Mouse (Mus musculus): ENCODE data around the gene Btbd9. TPM values are rescaled to one million over a fixed set of nuclear protein-coding genes. Genes with fewer than 3 reads are reported as not detected.
A peak's percentile ranks its signal among the peaks of the same experiment; 100 is the strongest.

Gene Btbd9
- total RNA-seq, 2 experiments from 2014 or later: 117 TPM

DNA sequence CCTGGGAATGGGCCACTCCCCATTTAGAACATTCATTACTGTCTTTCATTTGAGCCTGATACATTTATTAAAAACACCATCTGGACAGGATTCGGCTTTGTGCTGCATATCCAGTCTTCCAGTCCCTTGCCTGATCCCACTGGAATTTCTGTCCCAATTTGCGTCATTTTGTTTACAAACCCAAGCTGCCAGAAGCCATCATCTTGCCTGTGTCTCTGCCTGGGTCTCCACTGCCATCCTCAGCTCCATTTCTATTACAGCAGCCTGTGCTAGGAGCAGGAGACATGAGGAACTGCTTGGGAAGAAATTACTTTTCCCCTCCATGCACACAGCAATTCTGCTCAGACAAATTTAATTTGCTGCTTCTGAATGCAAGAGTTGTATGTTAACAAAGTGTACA lies 274.9 kb downstream of the Btbd9 start:
- peak in 1 of 2 experiments; percentile 65 for DNase-seq (ENCODE audit: low spot score in 2 of 2)

- no peak for DNase-seq (ENCODE audit: low spot score in 2 of 2)
These were observed 278.9 kb downstream of the Btbd9 start for GRCm38 (mm10) chr17:30297432-30297831.

GRCm38 (mm10) chr17:30296069-30296468 lies 280.2 kb downstream of the Btbd9 start:
- no peak for DNase-seq (ENCODE audit: low spot score in 2 of 2)

DNA sequence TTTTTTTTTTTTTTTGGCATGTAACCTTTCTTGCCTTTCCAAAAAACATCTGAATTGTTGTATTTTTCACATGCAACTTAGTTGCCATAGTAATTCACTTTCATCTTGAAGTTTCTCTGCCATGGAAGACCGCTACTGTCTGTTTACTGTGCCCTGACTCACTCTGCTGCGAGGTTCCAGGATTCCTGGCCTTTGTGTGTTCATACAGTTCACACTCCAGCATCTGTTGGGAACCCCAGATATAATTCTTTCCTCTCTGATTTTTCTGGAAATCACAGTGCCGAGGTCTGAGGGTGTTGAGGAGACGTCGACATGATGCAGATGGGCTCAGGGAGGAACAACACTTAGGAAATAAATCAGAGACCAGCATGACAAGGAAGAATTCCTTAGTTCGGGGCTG lies 283.6 kb downstream of the Btbd9 start:
- no peak for DNase-seq (ENCODE audit: low spot score in 2 of 2)

- no peak for DNase-seq (ENCODE audit: low spot score in 2 of 2)
These were observed 290.6 kb downstream of the Btbd9 start for GRCm38 (mm10) chr17:30285641-30286040.

DNA sequence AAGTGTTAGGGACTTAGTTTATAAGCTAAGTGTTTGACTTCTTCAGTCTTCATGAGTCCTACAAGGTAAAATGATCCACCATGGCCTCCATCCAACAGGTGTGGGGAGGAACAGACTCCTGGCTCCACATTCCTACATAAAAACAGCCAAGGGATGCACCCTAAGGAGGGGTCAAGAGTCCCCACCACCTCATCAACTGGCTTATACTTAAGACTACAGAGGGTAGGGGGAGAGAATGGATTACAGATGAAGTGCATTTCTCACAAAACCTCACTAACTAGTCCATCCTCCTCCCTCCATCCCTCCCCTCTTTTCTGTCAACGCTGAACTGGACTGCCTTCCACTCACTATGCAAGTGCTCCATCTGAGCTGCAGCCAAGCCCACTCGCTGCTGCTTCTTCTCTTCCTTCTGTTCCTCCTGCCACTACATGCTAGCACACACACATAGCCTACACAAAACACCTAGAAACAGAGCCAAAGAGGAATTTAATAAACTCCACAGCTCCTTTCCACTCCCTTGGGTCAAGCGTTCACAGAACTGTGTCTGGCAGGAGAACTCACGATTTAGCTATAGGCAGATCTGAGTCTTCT lies 292.7 kb downstream of the Btbd9 start:
- no peak for DNase-seq (ENCODE audit: low spot score in 2 of 2)

GRCm38 (mm10) chr17:30283001-30283400 lies 293.3 kb downstream of the Btbd9 start:
- DNase-seq (ENCODE audit: low spot score in 2 of 2): no peak

- no peak for DNase-seq (ENCODE audit: low spot score in 2 of 2)
These were observed 295.8 kb downstream of the Btbd9 start for GRCm38 (mm10) chr17:30280323-30281118.

- no peak for DNase-seq (ENCODE audit: low spot score in 2 of 2)
These were observed 296.6 kb downstream of the Btbd9 start for GRCm38 (mm10) chr17:30279684-30280083.

DNA sequence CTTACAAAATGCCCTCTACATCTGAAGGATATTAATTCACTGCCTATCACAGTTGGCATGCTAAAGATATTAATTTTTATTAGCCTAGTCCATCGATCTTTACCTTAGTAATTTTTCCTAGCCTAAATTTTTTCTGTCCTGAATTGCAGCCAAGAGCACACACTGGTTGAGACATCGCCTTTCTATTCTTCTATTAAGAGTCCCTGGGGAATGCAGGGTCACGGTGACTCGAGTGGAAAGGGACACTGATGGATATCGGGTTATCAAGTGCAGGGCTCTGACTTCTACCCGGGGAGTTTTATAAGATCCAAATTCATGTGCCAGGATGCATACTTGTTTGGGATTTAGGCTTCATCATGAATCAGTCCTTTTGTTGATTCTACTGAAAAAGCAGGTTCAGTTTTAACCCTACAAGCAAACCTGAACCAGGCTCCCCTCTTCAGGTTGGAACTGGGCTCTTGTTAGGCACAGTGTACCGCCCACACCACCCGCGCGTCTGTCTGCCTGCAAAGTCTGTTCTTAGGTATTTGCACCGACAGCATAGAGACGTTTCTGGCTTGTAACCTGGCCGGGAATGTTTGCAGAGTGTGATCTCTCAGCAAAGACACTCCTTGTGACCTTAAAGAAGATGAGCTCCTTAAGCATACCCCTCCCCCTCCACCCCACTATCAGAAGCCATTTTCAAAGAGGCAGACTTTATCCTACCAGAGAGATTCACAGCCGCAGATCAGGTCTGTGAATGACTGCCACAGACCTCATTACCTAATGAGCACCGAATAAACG lies 297.5 kb downstream of the Btbd9 start:
- no peak for DNase-seq (ENCODE audit: low spot score in 2 of 2)

DNA sequence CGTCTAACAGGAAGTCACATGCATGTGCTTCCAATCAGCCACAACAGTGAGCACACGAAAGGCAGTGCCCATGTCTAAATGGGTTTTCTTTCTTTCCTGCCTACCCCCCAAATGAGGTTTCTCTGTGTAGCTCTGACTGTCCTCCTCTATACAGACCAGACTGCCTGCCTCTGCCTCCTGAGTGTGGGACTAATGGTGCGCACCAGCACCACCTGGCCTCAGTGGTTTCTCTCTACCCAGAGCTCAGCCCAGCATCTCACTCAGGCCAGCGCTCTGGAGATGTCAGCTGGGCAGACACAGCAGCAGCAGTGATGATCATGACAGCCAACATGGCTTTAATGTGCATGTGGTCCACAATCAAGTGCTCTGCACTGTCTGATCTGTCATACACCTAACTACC lies 299.8 kb downstream of the Btbd9 start:
- no peak for DNase-seq (ENCODE audit: low spot score in 2 of 2)

DNA sequence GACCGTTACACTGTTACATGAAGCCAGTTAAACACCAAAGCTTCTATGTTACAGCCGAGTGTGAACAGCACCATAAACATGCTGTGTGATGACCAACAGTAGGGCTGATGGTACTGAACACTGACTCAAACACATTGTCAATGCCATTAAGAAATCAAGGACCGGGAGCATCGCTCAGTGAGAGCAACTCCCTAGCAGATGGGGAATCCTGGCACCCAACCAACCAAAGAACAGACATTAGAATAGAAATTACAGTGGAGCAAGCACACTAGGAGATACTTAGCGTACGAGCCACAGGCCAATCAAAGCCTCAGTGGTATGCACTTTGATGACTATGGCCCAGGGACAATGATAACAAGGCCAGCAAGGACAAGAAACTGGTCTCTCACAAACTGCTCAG lies 303.5 kb downstream of the Btbd9 start:
- DNase-seq (ENCODE audit: low spot score in 2 of 2): peak; percentile 54 to 76

DNA sequence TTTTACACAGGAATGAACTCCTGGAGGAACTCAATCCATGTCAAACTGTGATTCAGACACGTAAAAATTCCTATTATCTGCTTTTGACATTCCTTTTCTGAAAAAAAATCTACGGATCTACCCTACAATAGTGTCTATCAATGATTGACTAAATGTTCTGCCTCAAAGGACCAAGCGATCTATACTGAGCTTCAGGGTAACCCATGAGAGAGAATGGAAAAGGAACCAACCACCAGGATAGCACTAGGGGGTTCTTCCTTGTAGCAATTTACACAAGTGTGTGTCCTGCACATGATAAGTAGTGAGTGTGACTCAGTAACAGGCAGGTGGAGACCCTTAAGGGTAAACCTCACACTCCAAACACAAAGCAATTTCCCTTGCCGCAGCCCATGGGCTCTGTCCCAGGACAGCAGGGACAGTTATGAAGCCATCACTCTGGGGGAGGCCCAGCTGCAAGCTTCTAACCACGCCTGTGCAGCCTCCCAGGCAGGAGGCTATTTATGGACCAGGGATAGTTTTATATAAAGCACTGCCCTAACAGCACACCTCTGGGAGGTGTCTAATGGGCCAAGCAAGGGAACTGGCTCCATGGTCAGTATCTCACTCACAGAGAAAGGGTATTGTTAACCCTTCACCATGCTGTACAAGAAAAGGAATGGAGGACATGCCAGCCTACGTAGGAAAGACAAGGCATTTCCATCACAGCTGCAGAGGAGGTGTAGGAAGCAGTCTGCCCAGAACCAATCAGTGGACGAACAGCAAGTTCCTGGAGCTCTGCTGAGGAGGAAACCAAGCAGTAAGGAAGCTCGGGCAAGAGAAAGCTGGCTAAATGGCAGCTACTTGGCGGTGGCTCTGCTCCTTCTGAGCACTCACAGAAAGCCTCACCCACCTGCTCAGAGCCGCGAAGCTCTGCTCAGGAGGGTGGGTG lies 306.9 kb downstream of the Btbd9 start:
- no peak for DNase-seq (ENCODE audit: low spot score in 2 of 2)

- DNase-seq (ENCODE audit: low spot score in 2 of 2): no peak
These were observed 307.8 kb downstream of the Btbd9 start for GRCm38 (mm10) chr17:30268456-30268855.

DNA sequence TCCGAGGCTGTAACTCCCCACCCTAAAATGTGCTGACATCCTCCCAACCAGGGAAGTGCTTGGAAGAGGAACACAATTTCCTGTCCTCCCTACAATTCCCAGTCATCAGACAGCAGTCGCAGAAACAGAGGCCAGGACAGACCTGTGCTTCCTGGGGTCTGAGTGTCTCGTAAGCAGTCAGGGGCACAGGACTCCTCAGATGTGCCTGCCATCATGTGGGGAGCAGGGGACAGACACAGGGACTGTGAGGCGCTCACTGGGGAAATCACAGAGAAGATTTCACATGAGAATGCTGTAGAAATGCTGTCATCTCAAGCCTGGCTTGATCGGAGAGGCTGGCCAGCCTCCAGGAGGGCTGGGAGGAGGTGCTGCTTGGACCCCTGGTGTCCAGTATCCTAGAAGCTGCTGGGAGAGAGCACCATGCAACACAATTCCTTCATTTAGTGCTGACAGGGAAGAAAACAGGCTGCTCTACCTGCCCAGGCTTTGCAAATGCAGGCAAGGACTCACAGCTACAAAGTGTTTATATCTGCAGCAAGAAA lies 308.8 kb downstream of the Btbd9 start:
- DNase-seq (ENCODE audit: low spot score in 2 of 2): no peak

- no peak for DNase-seq (ENCODE audit: low spot score in 2 of 2)
These were observed 312.8 kb downstream of the Btbd9 start for GRCm38 (mm10) chr17:30263535-30263934.

GRCm38 (mm10) chr17:30262943-30263342 lies 313.3 kb downstream of the Btbd9 start:
- DNase-seq (ENCODE audit: low spot score in 2 of 2): no peak

DNA sequence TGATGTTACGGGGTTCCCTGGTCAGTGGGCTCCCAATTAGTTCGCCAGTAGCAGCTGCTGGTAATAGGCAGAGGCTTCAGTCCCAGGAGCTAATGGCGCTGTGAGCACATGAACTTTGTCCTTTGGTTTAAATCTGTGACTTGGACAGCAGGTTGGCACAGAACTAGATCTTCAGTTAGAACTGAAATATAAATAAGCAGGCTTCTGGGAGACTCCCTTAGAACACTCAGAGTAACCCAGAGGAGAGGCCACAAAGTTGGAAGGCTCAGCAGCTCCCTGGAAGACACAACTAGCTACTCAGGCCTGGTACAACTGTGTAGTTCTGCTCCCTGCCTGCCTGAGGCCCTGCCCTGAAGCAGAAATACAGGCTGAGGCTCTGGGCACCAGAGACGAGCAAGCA lies 313.8 kb downstream of the Btbd9 start:
- no peak for DNase-seq (ENCODE audit: low spot score in 2 of 2)

DNA sequence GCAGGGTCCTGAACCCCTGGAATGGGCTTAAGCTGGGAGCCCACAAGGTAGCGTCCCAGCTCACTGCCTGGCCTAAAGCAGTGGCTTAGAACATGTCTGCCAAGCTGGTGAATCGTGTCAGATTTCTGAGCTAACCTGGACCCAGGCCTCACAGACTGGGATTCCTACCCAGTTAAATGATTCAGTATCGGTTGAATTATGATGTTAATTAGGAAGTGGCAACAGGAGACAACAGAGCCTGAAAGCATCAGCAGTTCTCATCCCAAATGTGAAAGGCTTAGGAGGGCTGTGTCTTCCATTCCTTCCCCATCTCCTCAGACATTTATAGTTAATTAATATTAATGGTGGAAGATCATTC lies 314.3 kb downstream of the Btbd9 start:
- no peak for DNase-seq (ENCODE audit: low spot score in 2 of 2)

GRCm38 (mm10) chr17:30261307-30261982 lies 314.8 kb downstream of the Btbd9 start:
- no peak for DNase-seq (ENCODE audit: low spot score in 2 of 2)

All from layer of hippocampus, postnatal 14 days (tissue).